Mouse (Mus musculus) kidney, postnatal 0 days (tissue): ENCODE measurements around the gene Dner. TPM values are rescaled to one million over a fixed set of nuclear protein-coding genes. Genes with fewer than 3 reads are reported as not detected.

Experiments used
- ATAC-seq: fragments of 200-750 bp; cut with Nextera tagmentation; replicated peaks from 2 replicates; pipeline ENCODE4 v1.8.0; 2017; ENCODE audit warnings: low read depth, moderate number of reproducible peaks, moderate TSS enrichment, moderate library complexity; ENCODE audit not compliant: low FRiP score
- DNase-seq: peaks from one replicate; pipeline ENCODE4 v3.0.0-alpha.2; 2016; ENCODE audit warnings: low spot score
- H3K27ac ChIP-seq: fragments of 300-500 bp; sonication (generic); 2 replicates; pipeline ENCODE4 v1.5.1; 2014; ENCODE audit warnings: mild to moderate bottlenecking
- H3K27me3 ChIP-seq: fragments of 300-500 bp; sonication (generic); 2 replicates; pipeline ENCODE4 v1.6.1; 2014; ENCODE audit warnings: low read length, mixed read lengths; ENCODE audit not compliant: insufficient read depth
- H3K36me3 ChIP-seq: fragments of 300-500 bp; sonication (generic); 2 replicates; pipeline ENCODE4 v1.6.1; 2014; ENCODE audit warnings: low read length, mixed read lengths; ENCODE audit not compliant: insufficient read depth
- H3K4me1 ChIP-seq: fragments of 300-500 bp; sonication (generic); replicated peaks from 2 replicates; pipeline ENCODE4 v1.6.1; 2014; ENCODE audit warnings: antibody characterized with exemption, low read length, mixed read lengths; ENCODE audit not compliant: insufficient read depth
- H3K4me2 ChIP-seq: fragments of 300-500 bp; sonication (generic); 2 replicates; pipeline ENCODE4 v1.6.1; 2014; ENCODE audit warnings: mild to moderate bottlenecking, low read length, moderate library complexity, mixed read lengths
- H3K4me3 ChIP-seq: fragments of 300-500 bp; sonication (generic); replicated peaks from 2 replicates; pipeline ENCODE4 v1.5.1; 2014; ENCODE audit warnings: low read depth, low read length
- H3K9ac ChIP-seq: fragments of 300-500 bp; sonication (generic); 2 replicates; pipeline ENCODE4 v1.6.1; 2014; ENCODE audit warnings: low read depth, low read length
- H3K9me3 ChIP-seq: fragments of 300-500 bp; sonication (generic); replicated peaks from 2 replicates; pipeline ENCODE4 v1.6.1; 2016; ENCODE audit warnings: low read length, inconsistent platforms, mixed read lengths
- CTCF ChIP-seq: IDR thresholded peaks from 2 replicates; pipeline ENCODE4 v1.5.1; 2016; ENCODE audit warnings: antibody characterized with exemption, low read depth, mild to moderate bottlenecking, moderate library complexity
- WGBS: fragments of 180-500 bp; shearing (Covaris S2); extraction: QIAGEN DNeasy Blood & Tissue Kit; methylation state at CpG from one replicate; pipeline ENCODE4 v1.1.7; 2014; 5-methylcytosine and 5-hydroxymethylcytosine counted together
- polyA plus RNA-seq: library from polyadenylated mRNA; unstranded; fragments of >200 nt; fragmentation: Nextera tagmentation; extraction: Ambion mirVana; gene quantifications from 2 replicates; pipeline ENCODE4 v1.2.1, GENCODE M21; 2015

Dner gene
- polyA plus RNA-seq, 1 experiment from 2014 or later, result 0.68 TPM

DNA sequence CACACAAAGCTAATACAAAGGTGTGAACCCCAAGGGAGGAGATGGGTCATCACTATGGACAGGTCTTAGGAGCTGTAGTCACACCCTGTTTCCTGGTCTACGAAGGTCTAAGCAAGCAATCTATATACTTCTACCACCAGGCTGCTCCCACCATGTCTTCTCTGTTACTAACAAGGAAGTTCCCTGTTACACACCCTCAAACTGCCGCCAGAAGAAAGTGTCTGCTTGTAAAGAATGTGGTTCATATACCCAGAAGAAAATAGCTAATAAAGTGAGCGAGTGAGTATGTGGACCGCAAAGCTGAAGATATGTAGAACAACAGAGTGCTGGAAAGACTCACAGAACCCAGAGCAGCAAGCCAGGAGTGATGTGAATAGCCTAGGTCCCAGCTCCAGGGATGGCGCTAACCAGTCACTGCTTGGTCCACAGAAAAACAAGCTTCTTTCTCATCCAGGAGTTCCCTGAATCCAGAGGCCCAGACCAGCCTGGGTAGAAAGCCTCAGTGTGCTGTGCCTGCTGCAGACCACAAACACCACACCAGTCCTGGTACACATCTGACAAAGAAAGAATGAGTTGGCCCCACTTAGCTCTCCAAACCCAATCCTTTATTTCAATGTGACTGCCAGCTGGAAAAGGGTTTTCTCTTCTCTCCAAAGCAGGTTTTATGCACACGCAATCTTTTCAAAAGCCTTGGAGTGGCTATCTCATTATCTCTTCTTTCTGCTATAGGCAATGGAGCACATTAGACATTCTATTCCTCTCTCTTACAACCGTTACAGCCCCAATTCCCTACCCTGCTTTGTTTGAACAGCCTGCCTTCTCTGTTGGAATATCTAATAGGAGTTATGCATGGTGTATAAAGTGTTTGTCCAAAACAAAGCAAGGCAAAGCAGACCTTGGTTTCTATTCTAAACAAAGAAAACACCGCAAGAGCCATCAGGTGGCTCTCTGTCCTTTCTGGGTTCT is 139.2 kb downstream of the Dner start:
- no peak for TF ChIP-seq CTCF
- no peak overlapping the region for H3K27ac ChIP-seq
- no peaks in the 10 kb centered on the region for H3K4me1 ChIP-seq
- no peak overlapping the region for H3K4me3 ChIP-seq
- WGBS, result 87% methylated on average over 8 of the region's 8 CpGs
- H3K9ac ChIP-seq, result no peak overlapping the region
- DNase-seq, result no peak
- no peak overlapping the region for H3K4me2 ChIP-seq
- no peak for ATAC-seq
- no peaks in the 10 kb centered on the region for H3K27me3 ChIP-seq
- H3K36me3 ChIP-seq, result no peaks in the 10 kb centered on the region
- H3K9me3 ChIP-seq, result no peaks in the 10 kb centered on the region

DNA sequence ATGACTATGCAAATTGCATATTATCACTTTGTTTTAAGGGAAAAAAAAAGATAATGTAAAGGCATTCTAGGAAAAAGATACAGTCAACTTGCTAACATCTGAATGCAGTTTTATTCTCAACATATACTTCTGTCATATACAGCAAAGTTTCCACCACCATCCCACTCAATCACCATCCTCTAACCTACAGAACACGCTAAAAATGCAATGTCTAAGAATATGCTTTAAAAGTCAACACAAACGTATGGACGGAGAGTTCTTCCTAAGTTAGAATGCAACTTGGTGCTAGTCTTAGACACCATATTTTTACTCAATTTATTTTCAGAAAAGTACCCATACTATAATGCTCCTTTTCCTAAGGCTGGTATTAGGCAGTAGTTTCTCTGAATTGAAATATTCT is 144.0 kb downstream of the Dner start:
- Histone ChIP-seq H3K9ac (no peak overlapping the region), H3K27me3 (no peaks in the 10 kb centered on the region), H3K4me1 (no peaks in the 10 kb centered on the region), H3K9me3 (no peaks in the 10 kb centered on the region), H3K27ac (no peak overlapping the region), H3K36me3 (no peaks in the 10 kb centered on the region), H3K4me2 (no peak overlapping the region), H3K4me3 (no peak overlapping the region)
- WGBS, result 96% methylated on average over 3 of the region's 3 CpGs
- DNase-seq, result no peak
- ATAC-seq, result no peak
- TF ChIP-seq CTCF, result no peak

DNA sequence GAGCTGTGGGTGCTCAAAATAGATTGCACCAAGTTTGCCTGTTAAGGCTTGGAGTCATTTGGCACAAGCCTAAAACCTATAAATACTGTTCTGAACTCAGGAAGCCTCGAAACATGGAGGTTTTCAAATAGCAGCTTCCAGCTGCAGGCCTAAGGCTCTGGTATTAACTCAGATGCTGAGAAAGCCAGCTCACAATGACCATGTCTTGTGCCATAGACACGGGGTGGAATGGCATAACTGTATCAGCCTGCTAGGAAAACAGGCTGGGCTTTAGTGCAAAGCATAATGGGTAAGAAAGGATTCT is 146.0 kb downstream of the Dner start:
- Histone ChIP-seq H3K9ac (no peak overlapping the region), H3K4me1 (no peaks in the 10 kb centered on the region), H3K4me2 (no peak overlapping the region), H3K36me3 (no peaks in the 10 kb centered on the region), H3K9me3 (no peaks in the 10 kb centered on the region), H3K27ac (0 out of 2 replicates have a peak overlapping the region, but pooled peaks have one; percentile 48), H3K27me3 (no peaks in the 10 kb centered on the region), H3K4me3 (no peak overlapping the region)
- WGBS, result 44% methylated on average over 2 of the region's 2 CpGs
- TF ChIP-seq CTCF, result no peak
- no peak for ATAC-seq
- DNase-seq, result peak; percentile 55

DNA sequence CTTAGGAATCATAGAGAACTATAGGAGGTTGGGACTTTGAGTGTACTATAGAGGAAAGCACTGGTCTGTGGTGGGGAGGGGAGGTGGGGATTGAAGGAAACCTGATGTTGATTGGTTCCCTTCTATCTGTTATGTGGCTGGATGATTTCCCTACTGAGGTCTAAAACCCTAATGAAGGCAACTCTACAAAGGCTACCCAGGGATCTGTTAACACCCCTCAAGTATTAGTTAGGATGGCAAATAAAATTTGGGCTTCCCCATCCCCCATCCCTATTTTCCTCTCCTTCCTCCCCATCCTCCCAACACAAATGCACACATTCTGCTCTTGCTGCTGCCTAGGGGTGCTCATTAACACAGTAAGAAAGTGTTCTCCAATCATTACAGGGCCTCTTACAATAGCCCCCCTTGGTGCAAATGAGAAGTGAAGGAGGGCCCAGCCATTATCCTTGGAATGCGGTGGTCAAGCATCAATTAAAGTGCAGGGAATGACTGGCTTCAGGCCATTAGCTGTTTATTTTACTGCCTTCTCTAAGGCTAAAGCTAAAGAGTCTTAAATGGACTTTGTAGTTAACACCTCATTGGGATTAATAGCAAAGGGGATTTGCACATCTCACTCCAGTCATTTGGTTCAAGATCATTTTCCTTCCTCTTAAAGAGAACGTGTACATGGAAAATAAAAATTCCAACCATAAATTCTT is 146.5 kb downstream of the Dner start:
- no peak overlapping the region for H3K9ac ChIP-seq
- DNase-seq (peak; percentile 60), ATAC-seq (no peak; the same call in 1 of the 2 replicates)
- H3K4me1 ChIP-seq, result no peaks in the 10 kb centered on the region
- no peak overlapping the region for H3K4me2 ChIP-seq
- no peak overlapping the region for H3K27ac ChIP-seq
- TF ChIP-seq CTCF, result no peak
- no peaks in the 10 kb centered on the region for H3K27me3 ChIP-seq
- no peaks in the 10 kb centered on the region for H3K36me3 ChIP-seq
- WGBS, result 5% methylated on average over 2 of the region's 2 CpGs
- H3K4me3 ChIP-seq, result no peak overlapping the region
- no peaks in the 10 kb centered on the region for H3K9me3 ChIP-seq

DNA sequence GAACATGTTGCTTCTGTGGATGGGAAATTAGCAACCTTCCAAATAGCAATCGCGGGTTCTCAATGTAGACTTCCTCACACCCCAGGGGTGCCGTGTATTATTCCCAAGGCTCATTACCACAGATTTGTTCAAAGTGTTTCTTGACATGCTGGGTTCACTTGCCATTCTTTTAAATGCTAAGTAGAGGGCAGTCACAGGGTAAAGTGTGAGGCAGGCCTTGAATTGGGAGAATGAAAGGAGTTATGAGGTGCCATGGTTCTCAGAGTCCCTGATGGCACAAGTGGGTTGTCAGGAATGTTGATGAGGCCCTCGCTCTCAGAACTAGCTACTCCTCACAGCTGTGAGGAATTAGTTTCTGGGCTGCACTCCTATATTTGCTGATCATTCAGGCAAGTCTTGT is 160.0 kb downstream of the Dner start:
- Histone ChIP-seq H3K27ac (no peak overlapping the region), H3K9me3 (no peaks in the 10 kb centered on the region), H3K36me3 (no peaks in the 10 kb centered on the region), H3K4me2 (no peak overlapping the region), H3K9ac (no peak overlapping the region), H3K4me1 (no peaks in the 10 kb centered on the region), H3K27me3 (no peaks in the 10 kb centered on the region), H3K4me3 (no peak overlapping the region)
- ATAC-seq (no peak), DNase-seq (no peak)
- TF ChIP-seq CTCF, result no peak
- WGBS, result 72% methylated on average over 4 of the region's 4 CpGs

DNA sequence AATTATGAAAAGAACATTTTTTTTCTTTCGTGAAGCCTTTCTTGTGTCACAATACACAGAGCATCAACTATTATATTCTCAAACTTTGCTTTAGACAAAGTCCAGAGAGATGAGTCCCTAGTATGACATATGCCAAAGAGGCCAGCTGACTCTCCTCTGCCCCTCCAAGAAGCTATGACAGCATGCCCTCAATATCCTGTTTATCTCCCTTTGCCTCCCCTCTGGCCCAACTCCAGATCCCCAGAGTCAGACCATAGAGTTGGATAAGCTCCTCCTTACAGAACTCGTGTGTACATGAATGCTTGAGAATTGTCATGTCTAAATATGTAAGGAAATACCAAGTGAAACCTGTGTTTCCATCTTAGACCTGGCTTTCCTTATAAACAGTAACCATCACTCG is 170.5 kb downstream of the Dner start:
- WGBS, result 85% methylated on average over 3 of the region's 3 CpGs
- no peak for DNase-seq
- no peak for ATAC-seq

More for the DNA sequence above, 170.5 kb downstream of the Dner start:
- H3K4me2 ChIP-seq, result no peak overlapping the region
- H3K27ac ChIP-seq, result no peak overlapping the region
- H3K4me3 ChIP-seq, result no peak overlapping the region
- H3K9ac ChIP-seq, result no peak overlapping the region
- no peak for TF ChIP-seq CTCF
- H3K9me3 ChIP-seq, result no peaks in the 10 kb centered on the region
- H3K4me1 ChIP-seq, result 0 out of 2 replicates have a peak, but pooled peaks cover 3% of the 10 kb centered on the region
- H3K36me3 ChIP-seq, result no peaks in the 10 kb centered on the region
- H3K27me3 ChIP-seq, result no peaks in the 10 kb centered on the region
